Mouse (Mus musculus): Measurements from ENCODE around the gene Fbxw25. TPM values are rescaled to one million over a fixed set of nuclear protein-coding genes. Genes with fewer than 3 reads are reported as not detected.

Gene Fbxw25
- 0.08 TPM in 1 of 2 replicates, not detected in the other for polyA plus RNA-seq (2015; fragmentation: Nextera tagmentation; extraction: Ambion mirVana)

GRCm38 (mm10) chr9:109664552-109664951 is at the start of gene Fbxw25:
Fbxw25 (minus strand) TSS chr9:109664652.

GRCm38 (mm10) chr9:109702600-109702999 is 38.1 kb upstream of the Fbxw25 start, which contains the start of gene Fbxw18:
Fbxw18 (minus strand) TSS chr9:109702700.

GRCm38 (mm10) chr9:109625957-109626356 is 38.5 kb downstream of the Fbxw25 start, which contains the start of gene Fbxw24:
Fbxw24 (minus strand) TSS chr9:109626057.

Other genes with a start within 250 kb of the Fbxw25 start
- 0.19 and 0.34 TPM in 2 replicates for gene Fbxw16, start 215.5 kb downstream of the Fbxw25 start, polyA plus RNA-seq (2015; fragmentation: Nextera tagmentation; extraction: Ambion mirVana)
- gene Fbxw19, start 168.8 kb downstream of the Fbxw25 start, polyA plus RNA-seq (2015; fragmentation: Nextera tagmentation; extraction: Ambion mirVana), result 0.10 TPM in 1 of 2 replicates, not detected in the other
- 0.17 TPM in 1 of 2 replicates, not detected in the other for gene Fbxw15, start 96.4 kb downstream of the Fbxw25 start, polyA plus RNA-seq (2015; fragmentation: Nextera tagmentation; extraction: Ambion mirVana)
- 0.22 TPM in 1 of 2 replicates, not detected in the other for gene Fbxw24, start 38.6 kb downstream of the Fbxw25 start, polyA plus RNA-seq (2015; fragmentation: Nextera tagmentation; extraction: Ambion mirVana)
- 0.51 and 1.4 TPM in 2 replicates for gene Fbxw18, start 38.0 kb upstream of the Fbxw25 start, polyA plus RNA-seq (2015; fragmentation: Nextera tagmentation; extraction: Ambion mirVana)
- gene Fbxw26, start 81.4 kb upstream of the Fbxw25 start, polyA plus RNA-seq (2015; fragmentation: Nextera tagmentation; extraction: Ambion mirVana), result 0.28 and 0.90 TPM in 2 replicates
- 6.0 and 6.1 TPM in 2 replicates for gene Fbxw27, start 126.0 kb upstream of the Fbxw25 start, polyA plus RNA-seq (2015; fragmentation: Nextera tagmentation; extraction: Ambion mirVana)
- gene Spink8, start 147.6 kb upstream of the Fbxw25 start, polyA plus RNA-seq (2015; fragmentation: Nextera tagmentation; extraction: Ambion mirVana), result 2.8 and 2.9 TPM in 2 replicates
- 29.5 and 30.0 TPM in 2 replicates for gene Nme6, start 168.1 kb upstream of the Fbxw25 start, polyA plus RNA-seq (2015; fragmentation: Nextera tagmentation; extraction: Ambion mirVana)
- gene Camp, start 185.0 kb upstream of the Fbxw25 start, polyA plus RNA-seq (2015; fragmentation: Nextera tagmentation; extraction: Ambion mirVana), result 0.64 and 1.2 TPM in 2 replicates
- 15.3 TPM in 2 replicates for gene Cdc25a, start 210.9 kb upstream of the Fbxw25 start, polyA plus RNA-seq (2015; fragmentation: Nextera tagmentation; extraction: Ambion mirVana)

All from urinary bladder, postnatal 0 days (tissue).